Mouse (Mus musculus) heart, postnatal 0 days (tissue): Measurements from ENCODE around the gene Ppfia2.

ENCODE experiments used
- CTCF ChIP-seq: IDR thresholded peaks from 2 replicates; pipeline ENCODE4 v1.5.1; 2016; ENCODE audit warnings: antibody characterized with exemption, control low read depth, low read depth
- EP300 ChIP-seq: IDR thresholded peaks from 2 replicates; pipeline ENCODE4 v1.6.1; 2016; ENCODE audit warnings: antibody characterized with exemption, low read depth

- TF ChIP-seq CTCF (no peak), EP300 (no peak)
These were observed 215.4 kb downstream of the Ppfia2 start for GRCm38 (mm10) chr10:106685519-106685918.
